Mouse (Mus musculus): ENCODE measurements at regions not wholly inside any gene's neighbourhood (a gene's known extent, or its start where the extent isn't known, plus 50 kb on each side); places are given as distances from the start of the nearest gene placed in this dataset.
A peak's percentile ranks its signal among the peaks of the same experiment; 100 is the strongest.

DNA sequence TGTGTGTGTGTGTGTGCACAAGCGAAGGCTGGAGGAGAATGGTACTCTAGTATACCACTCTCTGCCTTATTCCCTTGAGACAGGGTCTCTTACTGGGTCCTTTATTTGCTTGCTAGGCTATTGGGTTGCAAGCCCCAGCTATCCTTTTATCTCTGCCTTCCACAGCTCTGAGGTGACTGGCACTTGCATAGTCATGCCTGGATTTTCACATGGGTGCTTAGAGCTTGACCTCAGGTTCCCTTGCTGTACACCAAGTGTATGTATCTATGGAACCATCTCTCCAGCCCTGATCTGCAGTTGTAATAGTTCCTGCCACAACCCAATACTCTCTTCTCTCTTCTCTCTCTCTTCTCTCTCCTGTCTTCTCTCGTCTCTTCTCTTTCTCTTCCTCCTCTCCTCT lies 280.1 kb downstream of the 1500009L16Rik start:
- Histone ChIP-seq H3K4me1 (replicated peaks; ENCODE audit: control insufficient read depth, insufficient read depth, low read length) (no peaks in the 10 kb centered on the region), H3K27ac (ENCODE audit: control insufficient read depth, insufficient read depth, low read length) (no peak overlapping the region), H3K4me3 (ENCODE audit: control insufficient read depth, insufficient read depth, low read length) (no peak overlapping the region), H3K27me3 (ENCODE audit: control insufficient read depth, insufficient read depth, low read length) (no peaks in the 10 kb centered on the region), H3K36me3 (ENCODE audit: control insufficient read depth, insufficient read depth, low read length) (no peaks in the 10 kb centered on the region)
- WGBS, result 61% methylated on average over 2 of the region's 2 CpGs
- DNase-seq, result no peak
- TF ChIP-seq POLR2A (IDR thresholded peaks at IDR 0.05; ENCODE audit: control insufficient read depth, extremely low read depth, insufficient read depth, low read length, poor library complexity), result no peak
- TF ChIP-seq CTCF (IDR thresholded peaks at IDR 0.05; ENCODE audit: borderline replicate concordance, control insufficient read depth, extremely low read depth, insufficient read depth, low read length, poor library complexity), result no peak

DNA sequence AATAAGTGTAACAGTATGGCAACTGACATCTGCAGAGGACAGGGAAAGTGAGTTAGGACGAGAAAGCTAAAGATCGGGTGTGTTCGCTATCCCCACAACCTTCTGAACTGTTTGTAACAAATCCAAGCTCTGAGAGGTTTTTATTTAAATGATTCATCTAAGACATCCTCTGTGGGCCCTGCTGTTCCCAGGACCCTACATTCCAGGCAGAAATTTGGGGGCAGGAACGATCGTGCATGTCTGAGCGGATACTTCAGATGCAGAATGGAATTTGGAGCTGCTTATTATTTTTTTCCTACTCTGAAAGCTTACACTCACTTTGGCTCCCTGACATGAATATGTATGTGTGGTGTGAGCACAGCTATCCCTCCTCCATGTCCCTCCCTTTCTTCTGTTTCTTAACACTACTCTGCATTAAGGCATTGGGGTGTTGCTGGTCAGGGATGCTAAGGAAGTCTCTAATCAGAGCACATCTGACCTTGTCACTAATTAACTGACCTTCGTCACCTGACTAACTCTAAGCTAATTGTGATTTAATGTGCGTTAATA lies 281.0 kb downstream of the 1500009L16Rik start:
- 94% methylated on average over 8 of the region's 8 CpGs for WGBS
- Histone ChIP-seq H3K4me1 (replicated peaks; ENCODE audit: control insufficient read depth, insufficient read depth, low read length) (no peaks in the 10 kb centered on the region), H3K27ac (ENCODE audit: control insufficient read depth, insufficient read depth, low read length) (no peak overlapping the region), H3K36me3 (ENCODE audit: control insufficient read depth, insufficient read depth, low read length) (no peaks in the 10 kb centered on the region), H3K27me3 (ENCODE audit: control insufficient read depth, insufficient read depth, low read length) (no peaks in the 10 kb centered on the region), H3K4me3 (ENCODE audit: control insufficient read depth, insufficient read depth, low read length) (no peak overlapping the region)
- DNase-seq, result no peak
- TF ChIP-seq POLR2A (IDR thresholded peaks at IDR 0.05; ENCODE audit: control insufficient read depth, extremely low read depth, insufficient read depth, low read length, poor library complexity), result no peak
- no peak for TF ChIP-seq CTCF (IDR thresholded peaks at IDR 0.05; ENCODE audit: borderline replicate concordance, control insufficient read depth, extremely low read depth, insufficient read depth, low read length, poor library complexity)

DNA sequence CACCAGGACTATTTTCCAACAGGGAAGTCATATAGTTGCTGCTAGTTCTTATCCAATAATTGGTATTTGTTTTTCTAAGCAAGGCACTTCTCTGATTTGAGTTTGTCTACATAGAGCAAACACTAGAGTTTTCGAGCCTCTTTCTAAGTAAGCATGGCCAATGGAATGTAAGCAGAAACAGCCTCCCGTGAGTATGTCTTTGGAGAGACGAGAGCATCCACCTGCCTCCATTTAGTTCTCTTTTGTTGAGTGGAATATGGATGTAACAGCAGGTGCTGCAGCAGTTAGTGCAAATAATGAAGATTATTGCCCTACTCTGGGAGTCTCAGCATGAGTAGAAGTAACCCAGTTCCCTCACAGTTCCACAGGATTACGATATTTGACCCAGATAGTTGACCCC lies 286.3 kb downstream of the 1500009L16Rik start:
- H3K4me3 ChIP-seq (ENCODE audit: control insufficient read depth, insufficient read depth, low read length), result no peak overlapping the region
- no peak for TF ChIP-seq CTCF (IDR thresholded peaks at IDR 0.05; ENCODE audit: borderline replicate concordance, control insufficient read depth, extremely low read depth, insufficient read depth, low read length, poor library complexity)
- DNase-seq, result no peak
- no peaks in the 10 kb centered on the region for H3K36me3 ChIP-seq (ENCODE audit: control insufficient read depth, insufficient read depth, low read length)
- 95% methylated on average over 4 of the region's 4 CpGs for WGBS
- no peak overlapping the region for H3K27ac ChIP-seq (ENCODE audit: control insufficient read depth, insufficient read depth, low read length)
- no peaks in the 10 kb centered on the region for H3K27me3 ChIP-seq (ENCODE audit: control insufficient read depth, insufficient read depth, low read length)
- H3K4me1 ChIP-seq (replicated peaks; ENCODE audit: control insufficient read depth, insufficient read depth, low read length), result no peaks in the 10 kb centered on the region

DNA sequence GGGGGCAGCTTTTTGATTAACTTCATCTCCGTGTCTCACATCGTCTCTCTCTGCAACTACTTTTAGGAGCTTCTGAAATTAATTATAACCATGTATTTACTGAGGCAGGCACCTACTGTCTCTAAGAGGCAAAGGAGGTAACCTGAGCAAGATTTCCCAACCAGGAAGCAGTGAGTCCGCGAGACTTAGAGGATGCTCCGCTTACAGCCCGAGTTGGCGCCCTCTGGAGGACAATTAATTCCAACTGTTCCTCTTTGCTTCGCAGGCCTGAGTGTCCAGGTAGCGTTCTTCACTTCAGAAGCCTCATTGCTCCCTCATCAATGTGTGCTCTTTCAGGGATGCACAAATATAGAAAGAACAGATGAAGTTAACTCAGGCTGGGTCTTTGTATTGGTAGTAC lies 296.7 kb downstream of the 1500009L16Rik start:
- Histone ChIP-seq H3K27me3 (ENCODE audit: control insufficient read depth, insufficient read depth, low read length) (no peaks in the 10 kb centered on the region), H3K27ac (ENCODE audit: control insufficient read depth, insufficient read depth, low read length) (no peak overlapping the region), H3K4me3 (ENCODE audit: control insufficient read depth, insufficient read depth, low read length) (no peak overlapping the region), H3K36me3 (ENCODE audit: control insufficient read depth, insufficient read depth, low read length) (no peaks in the 10 kb centered on the region), H3K4me1 (replicated peaks; ENCODE audit: control insufficient read depth, insufficient read depth, low read length) (no peaks in the 10 kb centered on the region)
- WGBS, result 18% methylated on average over 9 of the region's 9 CpGs
- TF ChIP-seq POLR2A (IDR thresholded peaks at IDR 0.05; ENCODE audit: control insufficient read depth, extremely low read depth, insufficient read depth, low read length, poor library complexity) (no peak), CTCF (IDR thresholded peaks at IDR 0.05; ENCODE audit: borderline replicate concordance, control insufficient read depth, extremely low read depth, insufficient read depth, low read length, poor library complexity) (no peak; the same call in 1 of the 2 replicates)
- DNase-seq, result peak; percentile 52

DNA sequence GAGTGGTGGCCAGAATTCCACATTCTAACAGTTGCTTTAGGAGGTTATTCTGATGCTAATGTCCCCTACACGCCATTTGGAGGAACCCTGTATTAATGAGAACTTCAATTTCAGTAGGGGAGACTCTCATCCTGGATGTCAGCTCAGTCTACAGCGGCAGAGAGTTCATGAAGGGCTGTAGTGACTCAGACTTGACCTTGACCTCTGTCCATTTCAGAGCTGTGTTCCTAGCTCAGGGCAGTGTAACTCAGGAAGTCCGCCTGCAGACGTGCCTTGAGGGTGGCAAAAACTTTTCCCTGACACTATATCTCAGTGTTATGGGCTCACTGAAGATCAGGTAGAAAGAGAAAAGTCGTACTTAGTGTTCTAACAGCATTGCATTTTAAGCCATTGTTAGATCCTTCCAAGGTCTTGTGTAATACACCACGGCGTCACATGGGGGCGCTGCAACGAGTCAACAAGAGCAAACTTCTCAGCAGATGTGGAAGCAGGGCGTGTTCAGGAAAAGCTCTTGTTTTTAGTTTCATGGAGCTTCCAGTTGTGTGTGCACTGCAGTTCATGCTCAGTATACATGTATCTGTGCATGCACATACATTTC lies 297.5 kb downstream of the 1500009L16Rik start:
- TF ChIP-seq POLR2A (IDR thresholded peaks at IDR 0.05; ENCODE audit: control insufficient read depth, extremely low read depth, insufficient read depth, low read length, poor library complexity) (no peak), CTCF (IDR thresholded peaks at IDR 0.05; ENCODE audit: borderline replicate concordance, control insufficient read depth, extremely low read depth, insufficient read depth, low read length, poor library complexity) (no peak)
- 50% methylated on average over 10 of the region's 10 CpGs for WGBS
- H3K36me3 ChIP-seq (ENCODE audit: control insufficient read depth, insufficient read depth, low read length), result no peaks in the 10 kb centered on the region
- H3K27ac ChIP-seq (ENCODE audit: control insufficient read depth, insufficient read depth, low read length), result no peak overlapping the region
- peak; percentile 33 for DNase-seq
- H3K27me3 ChIP-seq (ENCODE audit: control insufficient read depth, insufficient read depth, low read length), result no peaks in the 10 kb centered on the region
- H3K4me3 ChIP-seq (ENCODE audit: control insufficient read depth, insufficient read depth, low read length), result no peak overlapping the region
- no peaks in the 10 kb centered on the region for H3K4me1 ChIP-seq (replicated peaks; ENCODE audit: control insufficient read depth, insufficient read depth, low read length)

DNA sequence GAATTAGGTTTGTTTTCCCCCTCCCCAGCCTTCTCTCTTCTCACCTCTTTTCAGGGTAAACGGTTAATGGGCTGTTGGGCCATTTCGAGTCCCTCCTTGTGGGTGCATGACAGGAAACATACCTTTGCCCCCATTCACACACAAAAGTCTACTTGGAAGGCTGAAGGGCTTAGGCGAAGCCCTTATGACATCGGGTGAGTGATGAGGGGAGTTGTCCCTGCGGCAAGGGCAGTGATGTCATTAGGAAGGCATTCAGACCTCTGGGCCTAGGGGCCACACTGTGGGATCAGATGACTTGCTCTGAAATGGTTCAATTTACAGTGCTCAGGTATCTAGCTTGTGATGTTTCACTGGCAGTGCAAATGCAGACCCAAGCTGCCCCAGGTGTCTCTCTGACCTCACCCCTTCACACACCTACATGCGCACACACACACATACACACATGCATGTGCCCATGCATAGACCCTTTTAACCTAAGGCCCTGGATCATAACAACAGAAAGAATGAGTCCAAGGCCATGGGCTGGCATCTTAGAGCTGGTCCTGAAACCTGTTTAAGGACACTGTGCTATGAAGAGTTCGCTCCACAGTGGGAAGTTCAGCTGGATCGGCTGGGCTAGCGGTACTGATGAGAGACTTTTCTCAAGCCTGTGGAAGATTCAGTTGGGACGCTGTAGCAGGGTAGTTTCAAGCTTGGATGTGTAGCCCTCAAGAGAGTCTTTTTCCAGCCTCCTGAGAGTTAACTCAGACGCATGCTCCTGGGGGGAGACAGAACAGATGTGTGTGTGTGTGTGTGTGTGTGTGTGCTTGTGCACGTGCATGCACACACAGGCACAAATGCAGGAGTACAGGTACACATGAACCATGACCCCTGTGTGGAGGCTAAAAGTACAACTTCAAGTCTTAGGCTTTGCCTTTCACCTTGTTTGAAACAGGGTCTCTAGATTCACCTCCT lies 298.8 kb downstream of the 1500009L16Rik start:
- Histone ChIP-seq H3K4me1 (replicated peaks; ENCODE audit: control insufficient read depth, insufficient read depth, low read length) (no peaks in the 10 kb centered on the region), H3K4me3 (ENCODE audit: control insufficient read depth, insufficient read depth, low read length) (no peak overlapping the region), H3K36me3 (ENCODE audit: control insufficient read depth, insufficient read depth, low read length) (no peaks in the 10 kb centered on the region), H3K27me3 (ENCODE audit: control insufficient read depth, insufficient read depth, low read length) (no peaks in the 10 kb centered on the region), H3K27ac (ENCODE audit: control insufficient read depth, insufficient read depth, low read length) (no peak overlapping the region)
- no peak for TF ChIP-seq CTCF (IDR thresholded peaks at IDR 0.05; ENCODE audit: borderline replicate concordance, control insufficient read depth, extremely low read depth, insufficient read depth, low read length, poor library complexity)
- no peak for TF ChIP-seq POLR2A (IDR thresholded peaks at IDR 0.05; ENCODE audit: control insufficient read depth, extremely low read depth, insufficient read depth, low read length, poor library complexity)
- WGBS, result 94% methylated on average over 12 of the region's 12 CpGs
- no peak for DNase-seq

Measured in thymus, adult 2 months (tissue).